Mouse (Mus musculus) lung, embryonic 15.5 days (tissue): ENCODE results near the gene Igfbp7. TPM values are rescaled to one million over a fixed set of nuclear protein-coding genes. Genes with fewer than 3 reads are reported as not detected.

Source experiments
- ATAC-seq: fragments of 200-750 bp; cut with Nextera tagmentation; 2 replicates; pipeline ENCODE4 v1.8.0; 2017; ENCODE audit warnings: moderate number of reproducible peaks, borderline replicate concordance; ENCODE audit not compliant: low FRiP score, low TSS enrichment; ENCODE audit errors: extremely low read depth
- H3K27ac ChIP-seq: fragments of 300-500 bp; sonication (generic); 2 replicates; pipeline ENCODE4 v1.5.1; 2015; ENCODE audit warnings: moderate library complexity, mild to moderate bottlenecking, inconsistent platforms
- H3K27me3 ChIP-seq: fragments of 300-500 bp; sonication (generic); 2 replicates; pipeline ENCODE4 v1.6.1; 2015; ENCODE audit warnings: inconsistent platforms
- H3K36me3 ChIP-seq: fragments of 300-500 bp; sonication (generic); 2 replicates; pipeline ENCODE4 v1.6.1; 2015; ENCODE audit warnings: inconsistent platforms
- H3K4me1 ChIP-seq: fragments of 300-500 bp; sonication (generic); 2 replicates; pipeline ENCODE4 v1.6.1; 2015; ENCODE audit warnings: inconsistent platforms
- H3K4me2 ChIP-seq: fragments of 300-500 bp; sonication (generic); 2 replicates; pipeline ENCODE4 v1.6.1; 2015; ENCODE audit warnings: inconsistent platforms, mild to moderate bottlenecking, moderate library complexity
- H3K4me3 ChIP-seq: fragments of 300-500 bp; sonication (generic); 2 replicates; pipeline ENCODE4 v1.5.1; 2015; ENCODE audit warnings: mild to moderate bottlenecking, inconsistent platforms
- H3K9ac ChIP-seq: fragments of 300-500 bp; sonication (generic); 2 replicates; pipeline ENCODE4 v1.6.1; 2015; ENCODE audit warnings: inconsistent platforms
- H3K9me3 ChIP-seq: fragments of 300-500 bp; sonication (generic); 2 replicates; pipeline ENCODE4 v1.6.1; 2016; ENCODE audit warnings: inconsistent platforms
- WGBS: fragments of 180-500 bp; shearing (Covaris S2); methylation state at CpG from one replicate; pipeline ENCODE4 v1.1.7; 2015; 5-methylcytosine and 5-hydroxymethylcytosine counted together
- polyA plus RNA-seq: library from polyadenylated mRNA; unstranded; fragments of >200 nt; fragmentation: Nextera tagmentation; extraction: Ambion mirVana; gene quantifications from 2 replicates; pipeline ENCODE4 v1.2.1, GENCODE M21; 2015

Igfbp7 gene
- polyA plus RNA-seq, 1 experiment from 2014 or later = 88.4 TPM

DNA sequence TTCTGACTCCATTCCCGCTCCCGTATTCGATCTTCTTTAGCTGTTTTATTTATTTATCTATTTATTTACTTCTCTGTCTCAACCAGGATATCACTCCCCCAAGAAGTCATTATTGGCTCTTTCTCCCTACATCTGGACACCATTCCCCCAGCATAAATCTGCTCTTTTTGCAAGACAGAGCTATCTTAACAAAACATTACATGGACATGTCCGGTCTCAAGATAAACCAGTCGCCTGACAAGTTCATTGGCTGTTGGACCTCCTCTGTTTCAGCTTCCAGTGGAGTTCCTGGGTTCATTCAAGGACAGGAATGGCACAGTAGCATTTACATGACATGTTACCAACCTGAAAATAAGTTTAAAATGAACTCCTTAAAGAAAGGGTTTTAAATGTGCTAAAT is 4.9 kb downstream of the Igfbp7 start:
- Histone ChIP-seq H3K27ac (no peak overlapping the region), H3K4me3 (no peak overlapping the region), H3K27me3 (no peaks in the 10 kb centered on the region), H3K4me1 (peaks cover 48% of the 10 kb centered on the region), H3K9ac (no peak overlapping the region), H3K36me3 (no peaks in the 10 kb centered on the region), H3K4me2 (no peak overlapping the region), H3K9me3 (no peaks in the 10 kb centered on the region)
- ATAC-seq = no peak
- 52% methylated on average over 5 of the region's 5 CpGs for WGBS

DNA sequence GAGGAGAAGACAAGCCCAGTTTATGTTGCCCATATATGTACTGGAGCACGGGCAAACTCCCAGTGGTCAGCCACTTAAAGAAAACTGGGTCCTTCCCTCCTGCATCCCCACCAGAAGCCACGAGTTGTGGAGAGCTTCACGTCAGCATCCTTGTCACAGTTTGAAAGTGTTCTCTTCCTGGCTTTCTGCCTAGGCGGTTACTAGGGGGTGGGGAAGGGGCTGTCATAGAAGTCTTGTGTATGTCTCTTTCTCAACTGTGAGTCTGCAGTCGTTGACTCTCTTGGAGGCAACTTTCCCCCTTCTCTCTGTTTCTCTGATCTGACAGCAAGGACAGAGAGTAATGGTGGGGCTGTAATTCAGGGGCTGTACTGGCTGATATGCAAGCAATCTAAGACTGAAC is 5.7 kb downstream of the Igfbp7 start:
- H3K27ac ChIP-seq = 0 out of 2 replicates have a peak overlapping the region, but pooled peaks have one; percentile 5
- H3K4me3 ChIP-seq = no peak overlapping the region
- no peaks in the 10 kb centered on the region for H3K36me3 ChIP-seq
- peaks cover 49% of the 10 kb centered on the region for H3K4me1 ChIP-seq
- no peak overlapping the region for H3K9ac ChIP-seq
- H3K4me2 ChIP-seq = no peak overlapping the region
- ATAC-seq = no peak
- no peaks in the 10 kb centered on the region for H3K9me3 ChIP-seq
- 20% methylated on average over 5 of the region's 5 CpGs for WGBS
- no peaks in the 10 kb centered on the region for H3K27me3 ChIP-seq

GRCm38 (mm10) chr5:77400823-77401222 is 7.0 kb downstream of the Igfbp7 start:
- no peak overlapping the region for H3K9ac ChIP-seq
- no peak overlapping the region for H3K4me3 ChIP-seq
- peak; percentile 27; the same call in 1 of the 2 replicates for ATAC-seq
- no peaks in the 10 kb centered on the region for H3K27me3 ChIP-seq
- no peaks in the 10 kb centered on the region for H3K9me3 ChIP-seq
- peaks cover 49% of the 10 kb centered on the region for H3K4me1 ChIP-seq
- 48% methylated on average over 6 of the region's 6 CpGs for WGBS
- no peak overlapping the region for H3K4me2 ChIP-seq
- 0 out of 2 replicates have a peak overlapping the region, but pooled peaks have one; percentile 27 for H3K27ac ChIP-seq
- H3K36me3 ChIP-seq = no peaks in the 10 kb centered on the region

DNA sequence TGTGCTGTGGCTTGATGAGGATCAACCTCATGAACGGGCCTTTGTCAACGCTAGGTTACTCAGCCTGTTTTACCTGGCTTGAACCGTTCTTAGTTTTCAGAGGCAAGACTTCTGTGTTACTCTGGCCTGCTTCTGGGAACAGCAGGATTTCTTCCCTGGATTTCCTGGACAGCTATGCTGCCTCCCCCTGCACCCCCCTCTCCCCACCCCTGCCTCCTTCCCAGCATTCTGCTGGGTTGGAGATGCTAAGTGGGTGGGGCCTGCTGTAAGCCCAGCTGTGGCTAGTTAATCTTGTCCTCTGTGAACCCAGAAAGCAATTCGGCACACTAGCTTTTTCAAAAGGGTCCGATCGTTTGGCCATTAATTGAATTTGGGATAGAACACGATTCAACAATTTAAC is 7.7 kb downstream of the Igfbp7 start:
- peak; percentile 40; the same call in 1 of the 2 replicates for ATAC-seq
- Histone ChIP-seq H3K4me1 (peaks cover 49% of the 10 kb centered on the region), H3K27me3 (no peaks in the 10 kb centered on the region), H3K9me3 (no peaks in the 10 kb centered on the region), H3K36me3 (no peaks in the 10 kb centered on the region), H3K4me2 (no peak overlapping the region), H3K9ac (no peak overlapping the region), H3K27ac (0 out of 2 replicates have a peak overlapping the region, but pooled peaks have one; percentile 27), H3K4me3 (no peak overlapping the region)
- 65% methylated on average over 7 of the region's 7 CpGs for WGBS

- Histone ChIP-seq H3K27ac (peak overlapping the region; percentile 81), H3K4me2 (no peak overlapping the region)
Measured at GRCm38 (mm10) chr5:77399076-77399475, 8.8 kb downstream of the Igfbp7 start.

DNA sequence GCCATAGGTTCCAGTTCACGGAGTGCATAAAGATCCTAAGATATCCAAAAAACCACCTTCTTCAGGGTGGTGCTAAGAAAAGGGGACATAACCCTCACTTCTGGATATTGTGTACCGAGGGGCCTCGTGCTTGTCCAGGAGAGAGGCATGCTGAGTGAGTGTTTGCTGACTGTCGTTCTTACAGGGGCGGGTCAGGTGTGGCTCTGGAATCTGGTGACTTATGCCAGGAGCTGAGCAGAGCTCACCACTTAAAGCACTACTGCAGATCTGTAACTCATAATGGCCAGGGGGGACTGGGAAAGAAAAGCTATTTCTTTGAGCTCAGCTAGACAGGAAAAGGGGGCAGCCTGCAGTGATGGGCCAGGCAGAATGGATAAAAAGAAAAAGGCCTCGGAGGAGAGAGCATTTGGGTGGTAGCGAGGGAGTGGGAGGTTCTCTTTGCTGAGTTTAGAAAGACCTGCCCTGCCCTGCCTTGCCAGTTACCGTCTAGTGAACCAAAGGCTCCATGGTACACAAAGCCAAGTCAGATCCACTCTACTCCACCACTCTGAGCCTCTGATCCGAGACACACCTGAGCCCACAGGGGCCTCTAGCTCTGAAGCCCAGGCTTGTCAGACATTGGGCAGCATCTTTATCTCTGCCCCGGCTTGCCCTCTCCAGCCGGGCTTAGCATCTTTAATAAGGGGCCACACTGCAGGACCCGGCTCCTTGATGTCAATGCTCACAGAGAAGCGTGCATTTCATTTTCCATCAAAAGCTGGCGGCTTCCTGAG is 9.4 kb downstream of the Igfbp7 start:
- no peaks in the 10 kb centered on the region for H3K36me3 ChIP-seq
- peak overlapping the region; percentile 17; the same call in 1 of the 2 replicates for H3K4me2 ChIP-seq
- WGBS = 62% methylated on average over 14 of the region's 14 CpGs
- H3K9ac ChIP-seq = no peak overlapping the region
- H3K4me3 ChIP-seq = no peak overlapping the region
- H3K27me3 ChIP-seq = no peaks in the 10 kb centered on the region
- H3K27ac ChIP-seq = peak overlapping the region; percentile 81
- H3K4me1 ChIP-seq = peaks cover 53% of the 10 kb centered on the region
- no peaks in the 10 kb centered on the region for H3K9me3 ChIP-seq
- peak; percentile 81 for ATAC-seq

More at GRCm38 (mm10) chr5:77399076-77399475, 8.8 kb downstream of the Igfbp7 start:
- no peak overlapping the region for H3K9ac ChIP-seq
- no peaks in the 10 kb centered on the region for H3K27me3 ChIP-seq
- H3K4me1 ChIP-seq = peaks cover 52% of the 10 kb centered on the region
- no peaks in the 10 kb centered on the region for H3K36me3 ChIP-seq
- WGBS = 53% methylated on average over 4 of the region's 4 CpGs
- H3K4me3 ChIP-seq = no peak overlapping the region
- H3K9me3 ChIP-seq = no peaks in the 10 kb centered on the region
- no peak for ATAC-seq

GRCm38 (mm10) chr5:77393990-77394618 is 13.7 kb downstream of the Igfbp7 start:
- no peaks in the 10 kb centered on the region for H3K9me3 ChIP-seq
- no peak overlapping the region for H3K27ac ChIP-seq
- 60% methylated on average over 9 of the region's 9 CpGs for WGBS
- H3K36me3 ChIP-seq = no peaks in the 10 kb centered on the region
- no peak for ATAC-seq
- no peak overlapping the region for H3K4me2 ChIP-seq
- no peak overlapping the region for H3K4me3 ChIP-seq
- H3K9ac ChIP-seq = no peak overlapping the region
- H3K27me3 ChIP-seq = no peaks in the 10 kb centered on the region
- peaks cover 27% of the 10 kb centered on the region for H3K4me1 ChIP-seq

DNA sequence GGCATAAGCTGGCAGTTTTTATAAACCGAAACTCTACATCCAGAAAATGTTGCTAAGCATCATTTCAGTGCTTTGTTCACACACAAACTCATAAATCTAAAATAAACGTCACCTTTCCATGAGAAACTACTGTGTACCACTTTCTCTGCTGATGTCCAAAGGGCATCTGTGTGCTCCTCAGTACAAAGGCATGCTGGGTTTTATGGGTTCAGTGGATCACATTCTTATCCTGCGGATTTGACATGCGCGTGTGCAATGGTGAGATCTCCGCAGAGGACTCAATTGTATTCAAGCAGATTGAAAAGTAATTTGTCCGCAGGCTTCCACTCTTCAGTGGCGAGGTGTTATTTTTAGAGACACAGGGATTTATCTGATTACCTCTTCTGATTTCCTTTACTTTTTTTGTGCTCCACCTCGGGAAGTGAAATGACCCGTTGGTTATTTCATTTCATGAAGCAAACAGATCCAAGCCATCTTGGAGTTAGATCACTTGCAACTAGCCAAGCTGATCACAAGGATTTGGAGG is 14.7 kb downstream of the Igfbp7 start:
- H3K27me3 ChIP-seq = no peaks in the 10 kb centered on the region
- H3K4me2 ChIP-seq = no peak overlapping the region
- no peaks in the 10 kb centered on the region for H3K9me3 ChIP-seq
- H3K4me3 ChIP-seq = no peak overlapping the region
- H3K9ac ChIP-seq = no peak overlapping the region
- H3K4me1 ChIP-seq = peaks cover 20% of the 10 kb centered on the region
- no peaks in the 10 kb centered on the region for H3K36me3 ChIP-seq
- no peak overlapping the region for H3K27ac ChIP-seq
- no peak for ATAC-seq
- WGBS = 80% methylated on average over 10 of the region's 10 CpGs

DNA sequence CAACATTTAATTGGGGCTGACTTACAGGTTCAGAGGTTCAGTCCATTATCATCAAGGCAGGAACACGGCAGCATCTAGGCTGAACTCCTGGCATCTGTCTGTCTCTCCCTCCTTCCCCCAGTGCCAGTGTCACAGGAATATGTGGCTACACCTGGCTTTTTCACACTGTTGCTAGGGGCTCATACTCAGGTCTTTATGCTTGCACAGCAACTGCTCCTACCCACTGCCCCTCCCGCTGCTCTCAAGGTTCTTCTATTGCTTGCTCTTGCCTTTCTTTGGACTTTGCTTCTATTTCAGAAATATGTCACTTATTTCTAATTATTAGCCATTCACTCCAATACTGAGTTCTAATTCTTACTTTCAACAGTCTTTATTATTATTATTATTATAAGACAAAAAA is 17.6 kb downstream of the Igfbp7 start:
- Histone ChIP-seq H3K36me3 (no peaks in the 10 kb centered on the region), H3K27me3 (no peaks in the 10 kb centered on the region), H3K9ac (no peak overlapping the region), H3K9me3 (no peaks in the 10 kb centered on the region), H3K27ac (no peak overlapping the region), H3K4me1 (peaks cover 15% of the 10 kb centered on the region), H3K4me2 (no peak overlapping the region), H3K4me3 (no peak overlapping the region)
- WGBS = 67% methylated on average over 2 of the region's 2 CpGs
- ATAC-seq = no peak

DNA sequence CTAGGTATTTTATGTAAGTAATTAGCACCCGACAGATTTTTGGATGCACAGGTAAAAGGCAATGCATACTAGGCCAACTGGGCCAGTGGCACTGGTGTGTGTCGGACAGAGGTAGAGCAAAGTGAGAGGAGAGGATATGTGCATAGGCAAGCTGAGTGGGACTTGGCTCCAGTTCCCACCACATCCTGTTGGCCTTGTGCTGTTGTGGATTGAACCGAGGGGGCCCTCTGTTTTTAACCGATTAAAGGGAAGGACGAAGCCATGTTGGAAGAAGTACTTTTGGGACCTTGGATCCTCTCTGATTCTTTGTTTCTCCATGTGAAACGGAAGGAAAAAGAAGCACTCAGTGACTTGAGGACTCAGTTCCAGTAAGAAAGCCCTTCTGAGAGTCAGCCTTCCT is 19.5 kb downstream of the Igfbp7 start:
- peaks cover 23% of the 10 kb centered on the region for H3K4me1 ChIP-seq
- 76% methylated on average over 6 of the region's 6 CpGs for WGBS
- H3K4me2 ChIP-seq = no peak overlapping the region
- H3K27ac ChIP-seq = no peak overlapping the region
- no peak overlapping the region for H3K9ac ChIP-seq
- H3K4me3 ChIP-seq = no peak overlapping the region
- no peaks in the 10 kb centered on the region for H3K27me3 ChIP-seq
- no peaks in the 10 kb centered on the region for H3K36me3 ChIP-seq
- ATAC-seq = no peak
- no peaks in the 10 kb centered on the region for H3K9me3 ChIP-seq

GRCm38 (mm10) chr5:77387414-77387704 is 20.5 kb downstream of the Igfbp7 start:
- no peak for ATAC-seq
- Histone ChIP-seq H3K4me3 (no peak overlapping the region), H3K36me3 (no peaks in the 10 kb centered on the region), H3K4me2 (no peak overlapping the region), H3K9ac (no peak overlapping the region), H3K27me3 (no peaks in the 10 kb centered on the region), H3K9me3 (no peaks in the 10 kb centered on the region), H3K4me1 (peaks cover 23% of the 10 kb centered on the region), H3K27ac (no peak overlapping the region; the same call in 1 of the 2 replicates)
- 57% methylated on average over 8 of the region's 8 CpGs for WGBS
